Mouse (Mus musculus) bone marrow, adult 2 months (tissue): ENCODE data around the gene Gng7. TPM values are rescaled to one million over a fixed set of nuclear protein-coding genes. Genes with fewer than 3 reads are reported as not detected.

ENCODE experiments used
- H3K27ac ChIP-seq: fragments of 200-500 bp; 2 replicates; pipeline ENCODE4 v1.5.1; 2012; ENCODE audit warnings: low read depth, mild to moderate bottlenecking, control low read depth, inconsistent platforms, low read length; ENCODE audit not compliant: control insufficient read depth, poor library complexity, insufficient read depth
- H3K4me1 ChIP-seq: fragments of 200-500 bp; 2 replicates; pipeline ENCODE4 v1.6.1; 2011; ENCODE audit warnings: low read length; ENCODE audit not compliant: control insufficient read depth, insufficient read depth
- H3K4me3 ChIP-seq: fragments of 200-500 bp; replicated peaks from 2 replicates; pipeline ENCODE3; 2011; ENCODE audit warnings: mild to moderate bottlenecking, low read depth, low read length, control low read depth; ENCODE audit not compliant: control insufficient read depth
- CTCF ChIP-seq: fragments of 200-500 bp; IDR thresholded peaks from 2 replicates; pipeline ENCODE4 v1.5.1; 2011; ENCODE audit warnings: low read length, control low read depth; ENCODE audit not compliant: control insufficient read depth, insufficient read depth
- POLR2A ChIP-seq: fragments of 200-500 bp; IDR thresholded peaks from 2 replicates; pipeline ENCODE4 v1.6.1; 2011; ENCODE audit warnings: low read depth, mild to moderate bottlenecking, control low read depth, low read length, borderline replicate concordance; ENCODE audit not compliant: control insufficient read depth
- WGBS: fragments of 180-500 bp; shearing (Covaris S2); methylation state at CpG from one replicate; pipeline ENCODE4 v1.1.7; 2018; 5-methylcytosine and 5-hydroxymethylcytosine counted together
- polyA plus RNA-seq: library from polyadenylated mRNA; stranded (reverse); fragments of >200 nt; gene quantifications from 2 replicates; pipeline ENCODE4 v1.2.4, GENCODE M21; 2011; ENCODE audit warnings: low replicate concordance; ENCODE audit not compliant: missing spikeins, insufficient read depth, insufficient read length

Gene Gng7
- polyA plus RNA-seq, 1 experiment, result not detected

DNA sequence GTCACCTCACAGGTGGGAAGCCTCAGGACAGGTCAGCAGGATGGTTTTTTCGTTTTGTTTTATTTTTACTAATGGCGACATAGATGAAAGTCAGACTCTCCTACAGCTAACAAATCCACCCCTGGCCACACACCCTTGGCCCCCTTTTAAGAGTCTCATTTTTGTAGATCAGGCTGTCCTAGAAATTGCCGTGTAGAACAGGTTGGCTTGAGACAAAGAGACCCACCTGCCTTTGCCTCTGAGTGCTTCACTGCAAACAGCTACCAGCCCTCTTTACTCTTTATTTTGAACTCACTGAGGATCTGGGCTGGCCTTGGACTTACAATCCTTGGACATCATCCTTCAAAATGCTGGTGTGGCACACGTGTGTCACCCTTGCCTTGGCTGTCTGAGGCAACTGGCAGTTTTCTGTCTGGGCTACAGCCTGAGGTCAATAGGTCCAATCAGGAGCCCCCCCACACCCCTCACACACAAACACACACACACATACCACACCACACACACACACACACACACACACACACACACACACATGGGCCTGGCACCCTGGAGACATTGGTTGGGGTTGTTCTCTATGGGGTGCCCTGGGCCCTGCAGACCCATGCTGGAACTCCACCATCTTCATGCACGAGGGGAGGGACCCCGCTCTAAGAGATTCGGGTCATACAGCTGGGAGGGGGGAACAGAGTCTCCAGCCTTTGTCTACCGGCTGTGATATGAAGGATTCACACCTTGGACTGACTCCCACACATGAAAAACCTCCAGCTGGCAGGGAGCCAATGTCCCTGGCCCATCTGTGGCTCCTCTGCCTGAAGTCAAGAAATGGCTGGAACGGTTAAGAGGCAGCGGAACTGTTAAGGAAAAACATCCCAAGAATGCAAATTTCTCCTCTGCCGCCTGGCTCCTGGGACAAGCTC is 42.4 kb downstream of the Gng7 start:
- 78% methylated on average over 11 of the region's 11 CpGs for WGBS
- Histone ChIP-seq H3K4me1 (no peaks in the 10 kb centered on the region; the same call in 1 of the 2 replicates), H3K27ac (no peak overlapping the region), H3K4me3 (no peak overlapping the region)
- TF ChIP-seq POLR2A (no peak), CTCF (no peak)

DNA sequence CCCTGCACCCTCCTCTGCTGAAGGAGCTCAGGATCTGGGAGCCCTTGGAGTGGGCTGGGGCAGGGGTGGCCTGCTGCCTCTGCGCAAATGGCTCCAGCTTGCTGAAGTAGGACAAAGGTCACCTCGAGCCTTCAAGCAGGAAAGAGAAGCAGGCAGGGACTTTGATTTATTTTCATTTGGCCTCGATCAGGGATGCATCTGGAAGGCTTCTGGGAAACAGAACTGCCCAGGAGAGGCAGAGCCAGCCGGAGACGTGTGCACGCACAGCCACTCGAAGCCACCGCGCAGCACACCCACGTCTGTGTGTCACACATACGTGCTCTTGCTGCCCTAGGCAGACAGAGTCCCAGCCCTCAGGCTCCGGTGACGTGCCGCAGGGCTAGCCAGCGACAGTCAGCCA is 43.2 kb downstream of the Gng7 start:
- Histone ChIP-seq H3K27ac (no peak overlapping the region), H3K4me3 (no peak overlapping the region), H3K4me1 (peaks cover 2% of the 10 kb centered on the region; the same call in 1 of the 2 replicates)
- TF ChIP-seq CTCF, result no peak
- TF ChIP-seq POLR2A, result no peak
- 82% methylated on average over 15 of the region's 15 CpGs for WGBS

DNA sequence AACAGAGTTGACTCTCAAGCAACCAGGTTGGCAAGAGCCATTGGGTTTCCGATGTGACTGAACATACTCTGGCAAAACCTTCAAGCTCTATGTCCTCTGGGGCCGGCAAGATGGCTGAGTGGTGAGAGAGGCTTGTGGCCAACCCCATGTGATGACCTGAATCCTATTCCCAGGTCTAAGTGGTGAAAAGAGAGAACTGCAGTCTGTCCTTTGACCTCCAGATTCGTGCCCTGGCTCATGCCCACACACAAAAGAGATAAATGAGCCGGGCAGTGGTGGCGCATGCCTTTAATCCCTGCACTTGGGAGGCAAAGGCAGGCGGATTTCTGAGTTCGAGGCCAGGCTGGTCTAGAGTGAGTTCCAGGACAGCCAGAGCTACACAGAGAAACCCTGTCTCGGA is 44.6 kb downstream of the Gng7 start:
- 82% methylated on average over 8 of the region's 8 CpGs for WGBS
- Histone ChIP-seq H3K4me1 (peaks cover 2% of the 10 kb centered on the region; the same call in 1 of the 2 replicates), H3K27ac (no peak overlapping the region), H3K4me3 (no peak overlapping the region)
- TF ChIP-seq POLR2A (no peak), CTCF (no peak)

DNA sequence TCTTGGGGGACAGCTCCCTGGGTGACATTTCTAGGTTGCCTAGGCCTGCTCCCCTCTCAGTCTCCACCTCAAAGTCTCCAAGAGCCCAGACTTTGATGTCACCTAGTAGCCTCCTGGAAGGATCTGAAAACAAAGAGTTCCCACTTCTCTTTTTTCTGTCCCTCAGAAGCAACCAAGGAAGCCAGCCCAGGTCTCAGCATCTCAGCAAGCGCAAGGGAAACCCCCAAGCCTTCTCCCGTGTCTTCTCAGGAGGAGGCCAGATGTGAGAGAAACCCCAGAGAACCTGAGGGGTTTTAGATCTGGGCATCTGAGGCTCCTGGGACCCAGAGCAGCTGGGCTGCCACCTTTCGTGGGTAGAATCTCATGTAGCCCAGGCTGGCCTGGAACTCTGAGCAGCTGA is 45.4 kb downstream of the Gng7 start:
- WGBS, result 25% methylated on average over 3 of the region's 3 CpGs
- Histone ChIP-seq H3K4me3 (no peak overlapping the region), H3K4me1 (peaks cover 2% of the 10 kb centered on the region; the same call in 1 of the 2 replicates), H3K27ac (no peak overlapping the region)
- TF ChIP-seq CTCF (no peak), POLR2A (no peak)

DNA sequence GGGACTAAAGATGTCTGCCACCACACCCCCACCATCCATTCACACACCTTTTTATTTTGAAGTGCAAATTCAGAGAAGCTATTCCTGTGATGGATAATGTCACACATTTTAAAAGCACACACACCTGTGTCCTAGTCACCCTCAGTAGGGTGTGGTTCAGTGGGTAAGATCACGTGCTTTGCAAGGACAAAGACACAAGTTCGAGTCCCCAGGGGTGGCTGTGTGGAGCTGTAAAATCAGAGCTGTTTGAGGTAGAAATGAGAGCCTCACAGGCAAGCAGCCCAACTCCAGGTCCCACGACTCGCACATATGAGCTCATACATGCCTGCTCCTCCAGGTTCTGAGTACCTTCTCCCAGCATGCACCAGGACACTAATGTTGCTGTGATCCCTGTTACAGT is 46.6 kb downstream of the Gng7 start:
- no peak overlapping the region for H3K27ac ChIP-seq
- TF ChIP-seq POLR2A, result no peak
- TF ChIP-seq CTCF, result no peak
- H3K4me3 ChIP-seq, result no peak overlapping the region
- 82% methylated on average over 4 of the region's 4 CpGs for WGBS
- H3K4me1 ChIP-seq, result peaks cover 2% of the 10 kb centered on the region; the same call in 1 of the 2 replicates

DNA sequence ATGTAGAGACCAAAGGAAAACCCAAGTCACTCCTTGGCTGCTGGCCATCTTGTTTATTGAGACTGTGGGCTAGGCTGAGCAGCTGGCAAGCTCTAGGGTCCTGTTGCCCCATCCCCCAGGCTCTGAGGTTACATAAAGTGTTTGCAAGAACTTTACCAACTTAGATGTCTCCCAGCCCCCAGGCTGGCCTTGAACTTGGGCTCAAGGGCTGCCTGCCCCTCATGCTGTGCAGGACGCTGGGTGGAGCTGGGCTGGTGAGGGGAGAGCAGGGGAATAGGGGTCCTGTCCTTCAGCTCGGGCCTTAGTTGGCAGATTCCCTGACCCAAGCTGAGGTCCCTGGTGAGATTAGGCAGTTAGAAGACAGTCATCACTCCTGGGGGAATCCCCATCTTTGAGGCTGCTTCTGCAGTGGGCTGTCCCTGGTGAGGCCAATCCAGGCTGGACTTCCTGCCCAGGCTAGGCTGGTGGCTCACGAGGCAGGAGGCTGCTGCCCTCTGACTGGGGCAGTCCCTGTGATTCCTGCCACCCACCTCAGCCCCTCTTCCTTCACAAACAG is 47.6 kb downstream of the Gng7 start:
- TF ChIP-seq POLR2A (no peak; the same call in 1 of the 2 replicates), CTCF (no peak)
- H3K27ac ChIP-seq, result no peak overlapping the region
- peaks cover 2% of the 10 kb centered on the region; the same call in 1 of the 2 replicates for H3K4me1 ChIP-seq
- no peak overlapping the region for H3K4me3 ChIP-seq
- 27% methylated on average over 3 of the region's 3 CpGs for WGBS

DNA sequence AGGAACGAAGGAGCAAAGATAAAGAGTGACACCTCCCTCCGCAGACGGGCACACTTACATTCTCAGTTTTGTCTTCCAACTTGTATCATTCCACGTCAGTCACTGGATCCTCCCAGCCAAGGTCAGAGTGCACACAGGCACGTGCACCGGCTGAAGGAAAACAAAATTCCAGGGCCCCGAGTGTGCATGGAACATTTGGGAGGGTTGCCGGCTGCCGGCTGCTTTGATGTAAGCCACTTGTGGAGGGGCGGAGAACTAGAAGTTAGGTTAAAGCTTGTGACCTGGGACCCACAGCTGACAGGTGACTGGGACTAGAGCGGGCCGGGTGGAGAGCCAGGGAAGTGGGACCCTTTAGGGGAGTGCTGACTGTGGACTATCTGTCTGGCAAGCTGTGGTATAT is 48.4 kb downstream of the Gng7 start:
- no peak for TF ChIP-seq CTCF
- TF ChIP-seq POLR2A, result no peak
- Histone ChIP-seq H3K27ac (no peak overlapping the region), H3K4me1 (peaks cover 2% of the 10 kb centered on the region; the same call in 1 of the 2 replicates), H3K4me3 (no peak overlapping the region)
- 85% methylated on average over 12 of the region's 12 CpGs for whole genome bisulfite sequencing
